Mouse (Mus musculus) heart, embryonic 11.5 days (tissue): Measurements from ENCODE around the gene Flot2. TPM values are rescaled to one million over a fixed set of nuclear protein-coding genes. Genes with fewer than 3 reads are reported as not detected.
"Not testable (repeated sequence)": the region's sequence is repeated elsewhere in the genome, so short reads cannot be mapped to it uniquely, and the experiment has no call there.

Experiments
- ATAC-seq: fragments of 200-750 bp; cut with Nextera tagmentation; replicated peaks from 2 replicates; pipeline ENCODE4 v1.8.0; 2017; ENCODE audit warnings: moderate library complexity; ENCODE audit not compliant: insufficient number of reproducible peaks, low FRiP score, low TSS enrichment
- H3K27ac ChIP-seq: fragments of 300-500 bp; sonication (generic); 2 replicates; pipeline ENCODE4 v1.5.1; 2014; ENCODE audit warnings: mild to moderate bottlenecking, low read depth, low read length
- H3K27me3 ChIP-seq: fragments of 300-500 bp; sonication (generic); 2 replicates; pipeline ENCODE4 v1.6.1; 2014; ENCODE audit warnings: mild to moderate bottlenecking, low read length, mixed read lengths; ENCODE audit not compliant: control insufficient read depth, insufficient read depth
- H3K36me3 ChIP-seq: fragments of 300-500 bp; sonication (generic); 2 replicates; pipeline ENCODE4 v1.6.1; 2014; ENCODE audit warnings: mild to moderate bottlenecking, low read length, moderate library complexity, mixed read lengths; ENCODE audit not compliant: control insufficient read depth, insufficient read depth
- H3K4me1 ChIP-seq: fragments of 300-500 bp; sonication (generic); 2 replicates; pipeline ENCODE4 v1.6.1; 2014; ENCODE audit warnings: low read length; ENCODE audit not compliant: control insufficient read depth, insufficient read depth
- H3K4me2 ChIP-seq: fragments of 300-500 bp; sonication (generic); 2 replicates; pipeline ENCODE4 v1.6.1; 2014; ENCODE audit warnings: mild to moderate bottlenecking, moderate library complexity
- H3K4me3 ChIP-seq: fragments of 300-500 bp; sonication (generic); 2 replicates; pipeline ENCODE4 v1.5.1; 2014; ENCODE audit warnings: low read depth, low read length
- H3K9ac ChIP-seq: fragments of 300-500 bp; sonication (generic); 2 replicates; pipeline ENCODE4 v1.6.1; 2014; ENCODE audit warnings: mild to moderate bottlenecking, low read depth, low read length, moderate library complexity
- H3K9me3 ChIP-seq: fragments of 300-500 bp; sonication (generic); replicated peaks from 2 replicates; pipeline ENCODE4 v1.6.1; 2016; ENCODE audit warnings: low read length; ENCODE audit not compliant: control insufficient read depth
- WGBS: fragments of 180-500 bp; shearing (Covaris S2); extraction: QIAGEN DNeasy Blood & Tissue Kit; methylation state at CpG from one replicate; pipeline ENCODE4 v1.1.7; 2014; ENCODE audit not compliant: insufficient replicate concordance; 5-methylcytosine and 5-hydroxymethylcytosine counted together
- polyA plus RNA-seq: library from polyadenylated mRNA; unstranded; fragments of >200 nt; fragmentation: Nextera tagmentation; extraction: Ambion mirVana; gene quantifications from 2 replicates; pipeline ENCODE4 v1.2.1, GENCODE M21; 2014

Gene Flot2
- polyA plus RNA-seq, 1 experiment from 2014 or later: 62.0 TPM

DNA sequence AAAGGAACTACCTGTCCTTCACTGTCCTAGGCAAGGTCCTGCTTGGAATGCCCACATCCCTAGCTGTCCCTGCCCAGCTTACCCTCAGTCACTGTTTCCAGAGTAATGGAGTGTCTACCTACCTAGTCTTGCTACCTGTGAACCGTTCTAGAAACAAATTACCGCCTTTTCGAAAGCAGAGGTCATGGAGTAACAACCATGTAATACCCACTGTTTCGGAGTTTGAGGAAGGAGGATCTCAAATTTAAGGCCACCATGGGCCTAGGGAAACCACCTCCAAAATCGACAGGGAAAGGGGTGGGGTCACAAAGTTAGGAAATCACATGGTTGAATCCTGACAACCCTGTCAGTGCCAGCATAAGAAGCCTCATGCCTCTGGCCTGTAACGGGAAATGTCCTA lies 6.3 kb upstream of the Flot2 start:
- H3K36me3 ChIP-seq: peaks cover 23% of the 10 kb centered on the region
- H3K4me3 ChIP-seq: peak overlapping the region; percentile 73
- WGBS: 39% methylated on average over 6 of the region's 6 CpGs
- no peaks in the 10 kb centered on the region for H3K9me3 ChIP-seq
- H3K4me2 ChIP-seq: peak overlapping the region; percentile 97
- ATAC-seq: 0 out of 2 replicates have a peak, but pooled peaks have one; percentile 0
- peak overlapping the region; percentile 85; the same call in 1 of the 2 replicates for H3K9ac ChIP-seq
- H3K27me3 ChIP-seq: no peaks in the 10 kb centered on the region
- peaks cover 17% of the 10 kb centered on the region for H3K4me1 ChIP-seq
- H3K27ac ChIP-seq: peak overlapping the region; percentile 86; the same call in 1 of the 2 replicates

DNA sequence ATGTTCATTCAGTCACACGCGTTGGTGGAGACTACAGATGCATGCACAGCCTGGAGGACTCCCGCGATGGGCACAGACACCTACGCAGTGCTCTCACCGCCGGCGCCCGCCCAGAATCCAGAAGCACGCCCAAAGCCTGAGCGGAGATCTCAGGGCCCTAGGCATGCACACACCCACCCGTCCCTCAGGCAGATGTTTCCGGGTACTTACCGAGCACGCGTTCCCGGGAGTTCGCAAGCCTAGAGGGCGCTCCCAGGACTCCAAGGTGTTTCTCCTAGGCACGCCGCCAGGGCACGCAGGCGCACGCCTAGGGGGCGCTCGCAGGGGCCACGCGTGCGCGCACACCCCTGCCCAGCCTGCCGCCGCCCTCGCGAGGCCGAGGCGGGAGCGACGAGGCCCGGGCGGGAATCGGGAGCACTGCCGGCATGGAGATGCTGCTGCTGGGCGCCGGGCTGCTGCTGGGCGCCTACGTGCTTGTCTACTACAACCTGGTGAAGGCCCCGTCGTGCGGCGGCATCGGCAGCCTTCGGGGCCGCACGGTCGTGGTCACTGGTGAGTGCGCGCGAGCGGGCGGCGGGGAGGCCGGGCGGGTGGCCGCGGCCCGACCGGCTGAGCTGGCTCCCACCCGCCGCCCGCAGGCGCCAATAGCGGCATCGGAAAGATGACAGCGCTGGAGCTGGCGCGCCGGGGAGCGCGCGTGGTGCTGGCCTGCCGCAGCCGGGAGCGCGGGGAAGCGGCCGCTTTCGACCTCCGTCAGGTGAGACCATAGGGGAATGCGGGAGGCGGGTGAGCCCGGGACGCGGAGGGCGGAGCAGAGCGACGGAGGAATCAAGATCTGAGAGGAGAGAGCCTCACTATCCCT lies 5.6 kb upstream of the Flot2 start, which contains the start of gene Dhrs13:
Gene Dhrs13, plus strand, starts transcription at position 334 of the 862 bp plus-strand sequence.
- WGBS: under 1% methylated on average over 96 of the region's 96 CpGs
- peak within 1 kb of the TSS; percentile 73 for H3K4me3 ChIP-seq
- H3K36me3 ChIP-seq: peaks cover 17% of the 10 kb centered on the region
- H3K4me1 ChIP-seq: peaks cover 17% of the 10 kb centered on the region
- no peaks in the 10 kb centered on the region for H3K9me3 ChIP-seq
- ATAC-seq: peak; percentile 83
- H3K27ac ChIP-seq: peak within 1 kb of the TSS; percentile 86
- no peaks in the 10 kb centered on the region for H3K27me3 ChIP-seq
- peak within 1 kb of the TSS; percentile 97 for H3K4me2 ChIP-seq
- peak within 1 kb of the TSS; percentile 85 for H3K9ac ChIP-seq

- H3K9ac ChIP-seq: peak overlapping the region; percentile 85
- ATAC-seq: no peak
- peak overlapping the region; percentile 97 for H3K4me2 ChIP-seq
- peaks cover 17% of the 10 kb centered on the region for H3K4me1 ChIP-seq
- H3K36me3 ChIP-seq: peaks cover 15% of the 10 kb centered on the region
- no peaks in the 10 kb centered on the region for H3K27me3 ChIP-seq
- H3K27ac ChIP-seq: no peak overlapping the region
- H3K9me3 ChIP-seq: no peaks in the 10 kb centered on the region
- peak overlapping the region; percentile 73 for H3K4me3 ChIP-seq
- WGBS: 12% methylated on average over 5 of the region's 5 CpGs
These were observed 4.9 kb upstream of the Flot2 start for GRCm38 (mm10) chr11:78032809-78033195.

- H3K27me3 ChIP-seq: no peaks in the 10 kb centered on the region
- 88% methylated on average over 23 of the region's 23 CpGs for WGBS
- H3K4me2 ChIP-seq: no peak overlapping the region
- no peak overlapping the region for H3K27ac ChIP-seq
- H3K4me3 ChIP-seq: no peak overlapping the region
- no peak for ATAC-seq
- H3K4me1 ChIP-seq: peaks cover 24% of the 10 kb centered on the region
- H3K9ac ChIP-seq: no peak overlapping the region
- peaks cover 3% of the 10 kb centered on the region for H3K36me3 ChIP-seq
- no peaks in the 10 kb centered on the region for H3K9me3 ChIP-seq
These were observed 3.7 kb upstream of the Flot2 start for GRCm38 (mm10) chr11:78033931-78034617.

DNA sequence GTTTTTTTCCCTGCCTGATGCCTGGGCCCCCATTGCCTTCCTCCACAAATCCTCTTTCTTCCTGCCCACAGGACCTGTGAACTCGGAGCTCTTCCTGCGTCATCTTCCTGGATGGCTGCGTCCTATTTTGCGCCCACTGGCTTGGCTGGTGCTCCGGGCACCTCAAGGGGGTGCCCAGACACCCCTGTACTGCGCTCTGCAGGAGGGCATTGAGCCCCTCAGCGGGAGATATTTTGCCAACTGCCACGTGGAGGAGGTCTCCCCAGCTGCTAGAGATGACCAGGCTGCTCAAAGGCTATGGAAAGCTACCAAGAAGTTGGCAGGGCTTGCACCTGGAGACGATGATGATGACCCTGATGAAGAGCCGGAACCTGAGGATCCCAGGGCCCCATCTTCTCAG lies 940 bp upstream of the Flot2 start:
- Histone ChIP-seq H3K27me3 (no peaks in the 10 kb centered on the region), H3K4me1 (peaks cover 15% of the 10 kb centered on the region), H3K36me3 (no peaks in the 10 kb centered on the region), H3K27ac (no peak overlapping the region), H3K4me2 (no peak overlapping the region), H3K9me3 (no peaks in the 10 kb centered on the region), H3K9ac (no peak overlapping the region), H3K4me3 (no peak overlapping the region)
- no peak for ATAC-seq
- 78% methylated on average over 10 of the region's 10 CpGs for WGBS

GRCm38 (mm10) chr11:78040878-78041277 lies 3.1 kb downstream of the Flot2 start:
- H3K9ac ChIP-seq: no peak overlapping the region
- WGBS: 68% methylated on average over 2 of the region's 2 CpGs

GRCm38 (mm10) chr11:78042290-78042870 lies 4.6 kb downstream of the Flot2 start:
- H3K4me1 ChIP-seq: peaks cover 16% of the 10 kb centered on the region
- not testable (repeated sequence) for H3K27me3 ChIP-seq, H3K4me2 ChIP-seq, H3K9me3 ChIP-seq, H3K36me3 ChIP-seq, H3K4me3 ChIP-seq, ATAC-seq, H3K27ac ChIP-seq, H3K9ac ChIP-seq
- 92% methylated on average over 4 of the region's 4 CpGs for WGBS

More at GRCm38 (mm10) chr11:78040878-78041277, 3.1 kb downstream of the Flot2 start:
- no peak for ATAC-seq
- Histone ChIP-seq H3K4me3 (no peak overlapping the region), H3K9me3 (no peaks in the 10 kb centered on the region), H3K4me1 (peaks cover 16% of the 10 kb centered on the region), H3K27me3 (no peaks in the 10 kb centered on the region), H3K36me3 (no peaks in the 10 kb centered on the region), H3K27ac (no peak overlapping the region), H3K4me2 (no peak overlapping the region)

DNA sequence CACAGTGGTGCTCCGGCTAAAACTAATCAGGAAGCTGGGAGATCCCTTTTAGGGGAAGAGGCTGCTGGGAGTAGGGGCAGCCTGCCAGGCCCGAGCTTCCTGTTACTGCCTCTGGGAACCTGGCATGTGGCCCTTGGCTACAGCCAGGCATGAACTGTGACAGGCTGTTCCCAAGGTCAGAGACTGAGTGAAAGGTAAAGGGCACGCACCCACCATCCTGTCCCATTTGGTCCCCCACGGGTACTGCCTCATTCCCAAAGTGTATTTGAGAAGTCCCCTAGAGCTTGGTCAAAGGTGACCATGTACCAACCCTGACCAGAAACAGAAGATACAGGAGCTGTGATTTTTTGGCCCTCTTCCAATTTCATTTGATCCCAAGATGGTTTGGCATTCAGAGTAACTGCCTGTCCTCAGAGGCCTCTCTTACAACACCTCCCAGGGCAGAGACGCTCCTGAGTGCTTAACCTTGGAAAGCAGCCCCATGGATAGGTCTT lies 7.1 kb downstream of the Flot2 start:
- Histone ChIP-seq H3K36me3 (no peaks in the 10 kb centered on the region), H3K4me3 (no peak overlapping the region), H3K9ac (peak overlapping the region; percentile 4; the same call in 1 of the 2 replicates), H3K4me2 (no peak overlapping the region; the same call in 1 of the 2 replicates), H3K4me1 (peaks cover 9% of the 10 kb centered on the region), H3K9me3 (no peaks in the 10 kb centered on the region), H3K27ac (peak overlapping the region; percentile 36), H3K27me3 (no peaks in the 10 kb centered on the region)
- WGBS: 74% methylated on average over 5 of the region's 5 CpGs
- no peak for ATAC-seq
